Mouse (Mus musculus) frontal cortex, postnatal 14 days (tissue): ENCODE measurements around the gene Ndufb10.

Experiments
- DNase-seq, 2 experiments: peaks; one replicate each; pipeline ENCODE4 v3.0.0; 2022; ENCODE audit warnings: low spot score in 2 of 2

Gene Ndufb10

DNA sequence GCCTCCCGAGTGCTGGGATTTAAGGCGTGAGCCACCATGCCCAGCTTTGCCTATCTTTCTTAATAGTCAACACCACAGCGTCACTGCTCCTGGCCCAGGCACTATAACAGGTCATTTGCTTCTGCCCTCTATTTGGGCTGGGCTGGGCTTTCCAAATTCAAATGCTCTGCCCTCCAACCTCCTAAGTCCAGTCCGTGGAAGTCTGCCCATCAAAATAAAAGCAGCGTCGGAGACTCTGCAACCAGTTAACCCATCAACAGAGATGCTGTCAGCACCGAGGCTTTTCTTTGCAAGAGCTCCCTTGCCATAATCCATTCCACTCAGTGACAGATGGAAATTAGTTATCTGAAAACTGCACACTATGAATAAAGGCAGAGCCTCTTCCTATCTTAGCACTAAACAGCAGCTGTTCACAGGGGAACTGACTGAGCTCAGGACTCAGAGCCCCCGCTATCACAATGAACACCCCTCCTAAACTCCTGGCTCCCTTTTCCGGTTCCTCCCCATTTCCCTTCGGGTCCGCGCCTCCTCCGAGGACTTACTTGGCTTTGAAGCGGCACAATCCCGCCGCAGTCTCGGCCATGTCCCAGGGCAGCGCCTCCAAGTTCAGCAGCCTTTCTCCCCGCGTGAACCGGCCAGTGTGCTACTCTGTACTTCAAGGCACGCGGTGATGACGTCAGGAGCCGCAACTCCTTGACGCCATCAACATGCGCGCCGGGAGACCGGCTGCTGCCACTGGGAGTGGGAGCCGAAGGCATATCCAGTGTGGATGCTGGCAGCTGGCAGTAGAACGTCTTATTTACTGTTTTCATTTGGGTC, 17.1 kb downstream of the Ndufb10 start, which contains the start of gene Tbl3:
TSS of gene Tbl3 (minus strand) at position 679 of the 819 bp plus-strand sequence.
- DNase-seq, result peak; percentile 89 to 94

DNA sequence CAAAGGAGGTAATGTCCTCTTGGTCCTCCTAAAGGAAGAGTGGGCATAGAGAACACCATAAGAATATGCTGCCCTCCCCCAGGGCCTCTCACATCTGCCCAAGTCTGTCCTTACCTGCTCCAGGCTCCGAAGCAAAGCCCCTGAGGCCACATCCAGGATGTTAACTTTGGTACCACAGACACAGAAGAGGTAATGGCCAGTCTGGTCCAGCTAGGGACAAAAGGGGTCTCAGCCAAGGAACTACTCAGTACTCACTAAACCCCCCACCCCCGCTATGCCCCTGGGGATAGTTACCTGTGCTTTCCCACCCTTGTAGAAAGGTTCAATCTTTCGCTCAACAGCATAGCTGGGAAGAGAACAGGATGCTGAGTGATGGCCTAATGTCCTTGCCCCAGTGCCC, 18.5 kb downstream of the Ndufb10 start:
- no peak for DNase-seq

DNA sequence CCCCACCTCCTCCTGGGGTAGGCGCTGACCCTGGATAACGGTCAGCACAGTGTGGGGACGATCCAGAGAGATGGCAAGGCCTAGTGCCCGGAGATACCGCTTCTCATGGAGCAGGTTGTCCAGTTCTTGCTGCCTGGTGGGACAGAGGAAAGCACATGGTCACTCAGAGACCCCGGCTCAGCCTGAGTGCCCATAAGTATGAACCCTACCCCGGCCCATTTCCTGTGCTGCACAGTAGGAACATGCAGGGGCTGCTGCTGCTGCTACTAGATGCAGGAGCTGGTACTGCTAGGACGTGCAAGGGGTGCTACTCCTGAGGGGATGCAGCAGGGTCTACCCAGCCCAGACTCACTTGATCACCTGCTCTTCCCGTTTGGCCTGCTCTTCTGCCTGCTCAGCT, 23.0 kb downstream of the Ndufb10 start:
- no peak for DNase-seq

DNA sequence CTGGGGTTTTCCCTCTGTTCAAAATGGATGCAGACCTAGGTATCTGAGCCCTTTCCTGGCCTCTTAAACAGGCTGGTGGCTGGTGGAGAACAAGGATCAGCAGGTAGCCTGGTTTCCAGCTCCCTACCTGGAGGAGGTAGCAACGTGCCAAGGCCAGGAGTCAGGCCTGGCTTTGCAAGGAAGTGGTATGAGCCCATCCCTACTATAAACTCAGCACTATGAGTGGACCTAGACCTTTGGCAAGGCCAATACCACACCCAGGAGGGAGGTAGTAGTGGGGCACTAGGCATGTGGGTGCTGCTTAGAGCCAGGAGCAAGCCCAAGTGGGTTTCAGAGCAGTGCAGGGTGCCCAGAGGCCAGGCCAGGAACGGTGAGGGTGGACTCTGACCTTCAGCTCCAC, 24.8 kb downstream of the Ndufb10 start:
- no peak for DNase-seq

DNA sequence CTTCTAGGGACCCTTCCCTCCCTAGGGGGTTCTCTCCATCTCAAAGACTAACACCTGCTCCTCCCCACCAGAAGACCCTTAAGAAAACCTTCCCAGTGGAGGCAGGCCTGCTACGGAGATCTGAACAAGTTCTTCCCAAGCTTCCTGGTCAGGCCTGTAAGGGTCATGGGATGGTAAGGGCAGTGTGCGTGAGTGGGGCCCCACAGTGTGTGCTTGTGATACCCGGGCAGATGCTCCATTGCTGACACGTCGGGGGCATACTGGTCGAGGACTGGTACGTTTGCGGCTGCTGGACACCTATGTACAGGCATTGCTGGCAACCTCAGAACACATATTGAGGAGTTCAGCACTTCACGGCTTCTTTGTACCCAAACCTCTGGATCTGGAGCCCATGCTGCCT, 25.6 kb downstream of the Ndufb10 start:
- DNase-seq, result no peak

DNA sequence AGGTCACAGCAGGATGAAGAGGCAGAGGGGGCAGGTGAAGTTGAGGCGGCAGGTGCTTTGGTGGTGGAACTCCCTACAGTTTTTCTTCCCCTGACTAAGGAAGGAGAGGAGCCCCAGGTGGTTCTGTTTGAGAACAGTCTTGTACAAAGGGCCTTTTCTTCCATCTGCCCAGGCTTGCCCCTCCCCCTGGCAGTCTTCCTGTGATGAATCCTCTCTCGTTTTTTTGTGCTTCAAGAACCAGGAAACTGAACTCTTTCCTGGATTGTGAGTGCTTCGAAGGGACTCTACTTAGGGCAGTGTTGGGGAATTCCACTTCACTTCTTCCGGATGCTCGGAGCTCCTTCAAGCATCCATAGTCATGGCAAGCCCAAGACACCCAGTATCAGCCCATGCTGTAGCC, 26.3 kb downstream of the Ndufb10 start:
- no peak for DNase-seq

DNA sequence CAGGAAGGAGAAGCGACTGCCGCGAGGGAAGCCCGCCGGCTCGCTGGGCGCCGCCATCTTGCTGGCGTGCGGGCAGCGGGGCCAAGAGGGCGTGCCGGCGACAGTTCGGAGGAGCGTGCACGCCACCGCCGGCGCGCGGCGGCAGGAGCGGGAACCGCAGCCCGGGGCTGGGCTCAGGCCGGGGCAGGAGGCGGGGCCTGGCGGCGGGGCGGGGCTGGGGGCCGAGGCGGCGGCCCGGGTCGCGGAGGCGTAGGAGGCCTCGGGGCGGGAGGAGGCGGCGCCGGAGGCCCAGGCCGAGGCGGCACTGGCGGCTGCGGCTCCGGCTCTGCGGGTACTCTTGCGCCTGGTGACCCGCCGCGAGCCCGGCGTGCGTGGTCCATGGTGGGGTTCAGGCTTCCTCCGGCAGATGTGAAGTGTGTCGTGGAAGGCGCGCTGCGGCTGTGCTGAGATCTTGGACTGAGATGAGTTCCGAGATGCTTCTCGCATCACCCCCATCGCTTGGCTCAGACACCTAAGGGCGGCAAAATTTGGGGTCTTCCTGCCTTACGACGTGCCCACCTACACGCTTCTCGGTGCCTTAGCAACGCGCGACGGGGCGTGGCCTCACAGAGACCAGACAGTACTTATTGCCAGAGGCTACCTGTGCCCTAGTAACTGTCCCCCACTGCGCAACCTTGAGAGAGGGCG, 28.1 kb downstream of the Ndufb10 start, which contains the start of the genes Gfer and Noxo1:
TSS of gene Gfer (minus strand) at position 146 of the 687 bp plus-strand sequence.
TSS of gene Noxo1 (plus strand) at position 224 of the 687 bp plus-strand sequence.
- DNase-seq, result peak; percentile 44 to 69

DNA sequence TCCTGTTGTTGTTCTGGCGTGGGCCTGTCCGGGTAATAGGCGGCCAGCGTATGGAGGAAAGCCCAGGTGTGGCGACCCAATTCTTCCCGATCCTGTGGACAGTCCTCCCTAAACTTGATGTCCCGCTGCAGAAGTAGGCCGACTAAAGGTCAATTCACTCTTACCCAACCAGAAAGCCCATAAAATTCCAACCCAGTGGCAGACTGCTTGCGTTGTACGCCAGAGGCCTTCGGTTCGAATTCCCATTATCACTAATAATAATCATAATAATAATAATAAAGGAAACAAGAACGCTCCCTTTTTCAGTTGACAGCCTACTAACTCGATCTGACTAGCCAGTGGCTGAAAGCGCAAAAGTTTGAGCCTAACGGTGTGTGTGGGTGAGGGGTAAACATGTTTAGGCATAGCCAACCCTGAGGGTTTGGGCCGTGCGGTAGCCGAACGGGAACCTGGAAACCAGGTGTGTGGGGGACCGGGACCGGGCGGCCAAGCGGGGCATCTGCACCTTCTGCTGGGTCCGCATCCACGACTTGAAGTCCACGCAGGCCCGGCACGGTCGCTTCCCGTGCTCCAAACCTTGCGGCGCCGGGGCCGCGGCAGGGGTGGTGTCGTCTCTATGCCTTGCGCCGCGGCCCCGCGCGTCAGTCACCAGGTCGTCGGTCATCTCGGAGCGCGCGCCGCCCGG, 28.8 kb downstream of the Ndufb10 start:
- peak in 1 of 2 experiments; percentile 9 for DNase-seq

DNA sequence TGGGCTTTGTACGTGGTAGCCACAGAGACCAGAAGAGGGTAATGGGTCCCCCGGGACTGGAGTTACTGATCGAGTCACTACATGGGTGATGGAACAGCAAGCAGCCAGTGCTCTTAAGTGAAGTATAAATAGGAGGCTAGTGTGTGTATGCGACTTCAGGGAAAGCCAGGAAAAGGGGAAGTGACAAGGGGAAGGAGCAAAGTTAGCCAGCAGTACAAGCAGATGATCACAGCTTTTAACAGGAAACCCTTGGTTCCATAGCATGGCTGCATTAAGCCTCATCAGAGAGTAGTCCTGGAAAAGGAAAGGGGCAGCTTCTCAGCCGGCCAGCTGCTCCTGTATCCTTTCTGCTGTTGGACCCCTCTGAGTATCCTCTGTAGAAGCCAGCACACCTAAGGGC, 31.9 kb downstream of the Ndufb10 start:
- no peak for DNase-seq

DNA sequence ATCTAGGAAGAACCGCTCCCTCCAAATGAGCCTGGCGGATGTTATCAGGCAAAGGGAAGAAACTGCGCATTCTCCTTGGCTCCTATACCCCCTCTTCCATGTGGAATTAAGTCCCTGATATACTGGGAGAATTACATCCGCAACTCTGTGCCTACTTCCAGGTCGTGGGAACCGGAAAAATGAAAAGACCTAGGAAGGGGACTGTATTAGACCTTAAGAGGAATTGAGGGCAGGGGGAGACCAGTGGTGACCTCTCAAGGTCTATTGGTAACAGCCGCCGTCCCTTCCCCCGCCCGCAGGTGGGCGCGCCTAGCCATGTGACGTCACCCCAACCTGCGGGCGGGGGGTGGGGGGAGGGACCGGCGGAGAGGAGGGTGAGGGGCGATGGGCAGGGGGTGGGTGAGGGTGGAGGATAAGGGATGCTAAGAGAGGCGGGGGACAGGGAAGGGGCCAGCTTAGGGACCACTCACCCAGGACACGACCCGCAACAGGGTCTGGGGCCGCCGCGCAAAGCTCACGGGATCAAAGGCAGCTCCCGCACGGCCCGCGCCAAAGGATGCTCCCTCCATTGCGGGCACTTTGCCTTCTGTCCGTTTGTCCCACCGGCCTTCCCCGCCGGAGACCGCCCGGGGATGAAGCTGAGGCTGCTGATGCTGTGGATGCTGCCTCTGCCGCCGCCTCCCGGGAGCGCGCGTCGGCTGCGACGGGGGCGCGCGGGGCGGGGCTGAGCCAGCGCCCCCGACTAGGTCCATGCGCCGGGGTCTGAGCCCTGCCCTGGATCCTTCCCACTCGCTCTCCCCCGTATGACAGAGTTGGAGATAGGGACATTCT, 34.8 kb downstream of the Ndufb10 start, which contains the start of gene Syngr3:
TSS of gene Syngr3 (minus strand) at position 705 of the 831 bp plus-strand sequence.
- DNase-seq, result peak in 1 of 2 experiments; percentile 52

DNA sequence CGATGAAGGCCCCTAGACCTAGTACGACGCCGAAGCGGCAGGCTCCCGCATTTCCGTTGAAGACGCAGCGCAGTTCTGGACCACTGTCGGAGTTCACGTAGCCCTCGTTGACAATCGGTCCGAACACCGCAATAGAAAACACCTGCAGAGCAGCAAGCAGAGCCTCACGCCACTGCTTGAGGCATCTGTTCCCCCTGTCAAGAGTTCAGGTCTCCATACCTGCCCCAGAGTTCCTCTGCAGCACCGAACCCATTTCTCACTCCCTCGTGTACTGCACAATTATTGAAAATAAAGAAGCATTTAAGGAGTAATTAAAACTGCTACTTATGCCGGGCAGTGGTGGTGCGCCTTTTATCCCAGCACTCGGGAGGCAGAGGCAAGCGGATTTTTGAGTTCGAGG, 36.7 kb downstream of the Ndufb10 start:
- DNase-seq, result no peak

DNA sequence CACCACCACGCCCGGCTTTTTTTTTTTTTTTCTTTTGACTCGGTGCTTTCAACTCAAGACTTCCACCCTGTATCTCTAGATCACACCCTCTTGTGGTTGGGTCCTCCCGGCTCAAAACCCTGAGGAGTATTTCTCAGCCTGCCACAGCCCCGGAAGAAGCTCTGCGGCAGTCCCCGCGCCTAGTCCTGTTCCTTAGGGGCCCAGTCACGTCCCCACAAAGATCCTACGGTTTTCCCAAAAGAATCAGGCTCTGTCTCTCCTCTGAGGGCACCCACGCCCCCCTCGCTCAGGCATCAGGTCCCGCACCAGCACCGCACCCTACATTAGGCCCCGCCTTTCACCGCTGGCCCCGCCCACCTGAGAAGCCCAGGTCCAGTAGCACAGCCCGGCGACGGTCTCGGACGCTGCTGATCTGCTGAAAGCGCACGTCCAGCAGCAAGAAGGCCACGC, 37.1 kb downstream of the Ndufb10 start:
- DNase-seq, result no peak

DNA sequence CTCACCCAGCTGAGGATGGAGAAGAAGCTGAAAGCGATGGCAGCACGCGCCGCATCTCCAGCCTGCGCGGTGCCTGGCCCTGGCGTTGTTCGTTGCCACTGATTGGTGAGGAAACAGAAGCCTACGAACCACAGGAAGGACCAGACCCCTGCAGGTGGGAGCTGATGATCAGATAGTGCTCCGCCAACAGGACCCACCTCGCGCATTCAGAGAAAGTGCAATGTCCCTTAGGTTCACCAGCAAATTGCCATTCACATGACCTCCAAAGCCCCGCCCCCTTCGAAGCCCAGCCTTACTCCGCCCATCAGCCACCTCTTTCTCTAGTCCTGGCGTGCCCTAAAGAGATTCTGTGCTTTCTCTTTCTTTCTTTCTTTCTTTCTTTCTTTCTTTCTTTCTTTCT, 37.8 kb downstream of the Ndufb10 start:
- no peak for DNase-seq

DNA sequence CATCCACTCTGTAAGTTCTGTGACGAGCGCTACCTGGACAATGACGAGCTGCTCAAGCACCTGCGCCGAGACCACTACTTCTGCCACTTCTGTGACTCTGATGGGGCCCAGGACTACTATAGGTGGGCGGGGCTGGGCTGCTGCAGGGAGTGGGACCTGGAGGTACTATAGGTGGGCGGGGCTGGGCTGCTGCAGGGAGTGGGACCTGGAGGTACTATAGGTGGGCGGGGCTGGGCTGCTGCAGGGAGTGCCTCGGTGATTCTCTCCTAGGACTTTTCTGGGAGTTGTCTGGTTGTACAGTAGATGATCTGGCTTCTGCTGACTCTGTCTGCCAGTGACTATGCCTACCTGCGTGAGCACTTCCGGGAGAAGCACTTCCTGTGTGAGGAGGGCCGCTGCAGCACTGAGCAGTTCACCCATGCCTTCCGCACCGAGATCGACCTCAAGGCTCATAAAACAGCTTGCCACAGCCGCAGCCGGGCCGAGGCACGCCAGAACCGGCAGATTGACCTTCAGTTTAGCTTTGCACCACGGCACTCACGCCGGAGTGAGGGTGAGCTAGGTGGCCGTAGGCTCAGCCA, 46.7 kb downstream of the Ndufb10 start:
- DNase-seq, result no peak

DNA sequence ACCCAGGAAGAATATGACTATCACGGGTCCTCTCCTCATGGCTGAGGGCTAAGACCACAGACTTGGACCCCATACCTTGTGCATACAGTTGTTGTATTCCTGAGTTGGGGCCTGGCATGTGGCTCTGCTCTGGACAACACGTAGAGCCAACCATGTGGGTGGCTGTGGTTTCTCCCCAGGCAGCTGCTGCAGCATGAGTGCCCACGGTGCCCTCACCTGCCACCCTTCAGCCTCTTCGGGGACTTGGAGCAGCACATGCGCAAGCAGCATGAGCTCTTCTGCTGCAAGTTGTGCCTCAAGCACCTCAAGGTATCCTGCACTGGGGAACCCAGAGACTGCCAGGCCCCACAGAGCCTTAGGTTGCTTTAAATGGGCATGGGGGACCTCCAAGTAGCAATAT, 47.4 kb downstream of the Ndufb10 start:
- no peak for DNase-seq

DNA sequence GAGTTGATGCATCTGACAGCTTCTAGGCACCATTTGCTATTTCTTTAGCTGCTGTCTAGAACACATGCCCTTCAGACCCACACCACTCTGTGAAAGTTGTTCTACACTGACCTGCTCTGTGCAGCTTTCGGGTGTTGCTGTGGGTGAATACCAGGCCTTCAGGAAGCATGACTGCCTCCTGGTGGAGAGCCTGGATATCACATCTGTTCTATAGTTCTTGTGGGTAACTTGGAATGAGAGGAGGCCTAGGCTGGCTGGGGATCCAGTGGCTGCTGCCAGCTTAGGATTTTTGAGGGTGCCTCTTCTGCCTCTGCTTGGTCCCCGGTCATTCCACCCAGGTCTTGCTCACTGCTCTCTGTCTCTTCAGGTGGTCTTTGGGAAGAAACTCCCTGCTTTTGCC, 48.1 kb downstream of the Ndufb10 start:
- no peak for DNase-seq

DNA sequence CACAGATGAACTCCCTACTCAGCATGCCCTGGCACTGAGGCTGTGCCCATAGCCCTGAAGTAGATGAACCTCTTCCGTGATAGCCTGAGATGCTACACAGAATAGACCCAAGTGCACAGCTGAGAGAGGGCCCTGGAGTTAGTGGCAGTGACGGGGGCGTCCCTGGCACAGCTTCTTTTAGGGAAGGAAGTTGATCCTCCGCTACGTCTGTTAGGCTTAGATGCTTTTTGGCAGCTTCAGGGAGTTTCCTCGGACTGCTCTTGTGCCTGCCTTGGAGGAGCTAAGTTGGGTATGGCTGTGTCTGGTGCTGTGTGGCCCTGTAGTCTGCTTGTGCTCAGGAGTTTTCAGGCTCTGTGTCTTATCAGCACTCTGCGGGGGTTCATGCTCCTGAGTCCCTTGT, 50.0 kb downstream of the Ndufb10 start:
- no peak for DNase-seq

DNA sequence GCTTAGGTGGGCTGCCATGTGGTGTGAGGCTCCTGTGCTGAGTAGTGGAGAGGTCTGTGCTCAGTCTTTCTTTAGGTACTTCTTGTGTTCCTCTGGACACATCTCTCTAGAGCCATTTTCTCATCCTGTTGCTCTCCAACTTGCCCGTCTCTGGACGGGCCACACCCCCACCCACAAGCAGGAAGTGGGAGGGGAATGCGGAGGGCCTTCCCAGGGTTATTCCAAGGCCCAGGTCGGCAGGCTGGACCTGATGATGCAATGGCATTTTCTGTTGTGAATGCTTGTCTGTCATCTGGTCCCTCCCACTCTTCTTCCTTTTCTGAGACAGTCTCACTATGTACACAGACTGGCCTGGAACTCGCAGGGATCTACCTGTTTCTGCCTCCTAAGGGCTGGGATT, 52.1 kb downstream of the Ndufb10 start:
- no peak for DNase-seq
